ENCODE assay signal across 8 mouse cellular contexts in the genomic region with DNA sequence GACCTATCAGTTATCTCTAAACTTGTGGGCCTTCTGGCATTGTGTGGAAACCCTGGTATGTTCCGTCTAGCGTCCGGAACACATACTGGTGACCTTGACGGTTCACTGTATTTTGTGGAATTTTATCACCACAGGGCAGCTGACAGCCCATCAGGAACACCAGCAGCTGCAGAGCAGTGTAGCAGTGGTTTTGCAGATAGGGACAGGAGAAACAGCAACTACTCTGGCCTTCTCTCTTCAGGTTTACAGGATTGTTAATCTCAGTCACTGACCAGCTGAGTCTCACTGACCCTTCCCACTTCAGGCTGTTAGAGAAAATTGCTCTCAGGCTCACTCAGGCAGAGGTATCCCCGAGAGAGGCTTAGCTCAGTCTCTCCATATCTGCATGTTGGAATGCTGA.
DNase-seq lines count a peak whose midpoint lies in the region; ATAC-seq lines count a peak whose summit lies in the region.

No protein-coding gene starts in this region.

- ATAC-seq in lung, embryonic 15.5 days (ENCODE audit: borderline replicate concordance, extremely low read depth, low FRiP score, low TSS enrichment): 0 out of 2 replicates have a peak, but pooled peaks have one; percentile 47
- ATAC-seq in heart, embryonic 11.5 days (replicated peaks; ENCODE audit: insufficient number of reproducible peaks, low FRiP score, low TSS enrichment): peak; percentile 90
- ATAC-seq in neural tube, embryonic 13.5 days (ENCODE audit: low read depth): peak; percentile 62

- no peak overlapping the region for H3K4me2 ChIP-seq in lung, embryonic 15.5 days
- H3K4me2 ChIP-seq in heart, embryonic 11.5 days: no peak overlapping the region
- H3K4me2 ChIP-seq in neural tube, embryonic 13.5 days: no peak overlapping the region

- H3K4me3 ChIP-seq in lung, embryonic 15.5 days: no peak overlapping the region
- H3K4me3 ChIP-seq in heart, embryonic 11.5 days (ENCODE audit: low read depth, low read length): no peak overlapping the region
- no peak overlapping the region for H3K4me3 ChIP-seq in neural tube, embryonic 13.5 days

- H3K9me3 ChIP-seq in lung, embryonic 15.5 days: no peaks in the 10 kb centered on the region
- H3K9me3 ChIP-seq in heart, embryonic 11.5 days (replicated peaks; ENCODE audit: control insufficient read depth, low read length): no peaks in the 10 kb centered on the region
- no peaks in the 10 kb centered on the region for H3K9me3 ChIP-seq in neural tube, embryonic 13.5 days

- no peaks in the 10 kb centered on the region for H3K27me3 ChIP-seq in lung, embryonic 15.5 days
- no peaks in the 10 kb centered on the region for H3K27me3 ChIP-seq in heart, embryonic 11.5 days (ENCODE audit: control insufficient read depth, insufficient read depth, low read length)
- H3K27me3 ChIP-seq in neural tube, embryonic 13.5 days: no peaks in the 10 kb centered on the region

- 27% methylated on average over 5 of the region's 5 CpGs for WGBS in lung, embryonic 15.5 days
- 12% methylated on average over 5 of the region's 5 CpGs for WGBS in heart, embryonic 11.5 days (ENCODE audit: insufficient replicate concordance)
- 24% methylated on average over 5 of the region's 5 CpGs for WGBS in neural tube, embryonic 13.5 days

- peaks cover 28% of the 10 kb centered on the region for H3K4me1 ChIP-seq in lung, embryonic 15.5 days
- H3K4me1 ChIP-seq in heart, embryonic 11.5 days (ENCODE audit: control insufficient read depth, insufficient read depth, low read length): peaks cover 48% of the 10 kb centered on the region
- peaks cover 40% of the 10 kb centered on the region for H3K4me1 ChIP-seq in neural tube, embryonic 13.5 days (replicated peaks)

- no peak overlapping the region for H3K9ac ChIP-seq in lung, embryonic 15.5 days
- no peak overlapping the region for H3K9ac ChIP-seq in heart, embryonic 11.5 days (ENCODE audit: low read depth, low read length)
- H3K9ac ChIP-seq in neural tube, embryonic 13.5 days: peak overlapping the region; percentile 32; the same call in 1 of the 2 replicates

- H3K27ac ChIP-seq in lung, embryonic 15.5 days: no peak overlapping the region
- H3K27ac ChIP-seq in heart, embryonic 11.5 days (ENCODE audit: low read depth, low read length): peak overlapping the region; percentile 92
- H3K27ac ChIP-seq in neural tube, embryonic 13.5 days (replicated peaks): peak overlapping the region; percentile 89

- no peak for DNase-seq in lung, postnatal 14 days
- peak; percentile 19 for DNase-seq in kidney, postnatal 10 days
- no peak for DNase-seq in cerebellum, adult 9-11 months
- DNase-seq in spleen, adult 18-20 months: no peak
- DNase-seq in yolk sac, embryonic 10.5 days (ENCODE audit: low spot score): no peak

- no peaks in the 10 kb centered on the region for H3K36me3 ChIP-seq in lung, embryonic 15.5 days
- H3K36me3 ChIP-seq in heart, embryonic 11.5 days (ENCODE audit: control insufficient read depth, insufficient read depth, low read length): no peaks in the 10 kb centered on the region
- H3K36me3 ChIP-seq in neural tube, embryonic 13.5 days: no peaks in the 10 kb centered on the region
